Mouse (Mus musculus) cerebellum, adult 2 months (tissue): Measurements from ENCODE around the gene Hivep3.

ENCODE experiments used
- CTCF ChIP-seq: fragments of 200-500 bp; IDR thresholded peaks from 2 replicates; pipeline ENCODE4 v1.5.1; 2011; ENCODE audit warnings: low read depth, mild to moderate bottlenecking, control low read depth, low read length, moderate library complexity, borderline replicate concordance; ENCODE audit not compliant: insufficient read depth
- POLR2A ChIP-seq: fragments of 200-500 bp; IDR thresholded peaks from 2 replicates; pipeline ENCODE4 v1.6.1; 2011; ENCODE audit warnings: low read length, control low read depth, borderline replicate concordance; ENCODE audit not compliant: insufficient read depth

GRCm38 (mm10) chr4:120145931-120146330 is 412.3 kb downstream of the Hivep3 start:
- TF ChIP-seq CTCF (no peak), POLR2A (no peak)
